Mouse (Mus musculus) spleen, adult 12 weeks (tissue): ENCODE results near the gene Arhgef17.
A peak's percentile ranks its signal among the peaks of the same experiment; 100 is the strongest.

Source experiments
- DNase-seq: peaks from one replicate; pipeline ENCODE4 v3.0.0; 2022; ENCODE audit warnings: low spot score

Gene Arhgef17

DNA sequence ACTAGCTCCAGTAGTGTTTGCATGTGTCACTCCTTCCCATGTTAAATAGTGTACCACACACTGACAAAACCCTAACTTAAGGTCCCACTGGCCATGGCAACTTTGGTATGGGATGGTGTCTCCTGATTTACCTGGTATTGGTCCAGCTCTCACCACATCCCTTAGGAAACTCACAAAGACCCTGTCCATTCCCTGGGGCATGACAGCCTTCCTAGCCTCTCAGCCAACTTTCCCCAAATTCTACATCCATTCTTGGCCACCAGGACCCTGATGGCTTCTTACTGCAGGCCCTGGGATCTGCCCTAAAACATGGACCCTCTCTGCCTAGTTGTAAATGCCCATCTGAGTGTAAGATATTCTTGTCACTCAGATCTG is 86.9 kb downstream of the Arhgef17 start:
- DNase-seq: no peak

- peak; percentile 64 for DNase-seq
These were observed 87.4 kb downstream of the Arhgef17 start for GRCm38 (mm10) chr7:100844385-100845025.

DNA sequence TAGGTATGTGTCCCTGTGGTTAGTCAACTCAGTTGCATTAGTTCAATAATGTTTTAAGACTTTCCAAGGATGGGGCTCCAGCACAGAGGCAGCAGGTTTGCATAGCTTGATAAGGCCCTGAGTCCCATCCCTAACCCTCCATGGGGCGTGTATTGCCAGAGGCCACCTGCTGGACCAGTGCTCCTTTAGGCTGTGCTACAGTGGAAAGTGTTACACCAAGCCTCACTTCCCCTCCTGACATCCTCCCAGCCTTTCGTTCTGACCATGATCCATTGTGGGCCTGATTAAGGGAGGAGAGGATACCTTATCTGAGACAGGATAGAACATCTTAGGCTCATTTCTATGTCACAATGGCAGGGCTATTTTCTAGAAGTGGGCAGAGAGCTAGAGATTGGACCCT is 88.0 kb downstream of the Arhgef17 start:
- DNase-seq: peak; percentile 54

DNA sequence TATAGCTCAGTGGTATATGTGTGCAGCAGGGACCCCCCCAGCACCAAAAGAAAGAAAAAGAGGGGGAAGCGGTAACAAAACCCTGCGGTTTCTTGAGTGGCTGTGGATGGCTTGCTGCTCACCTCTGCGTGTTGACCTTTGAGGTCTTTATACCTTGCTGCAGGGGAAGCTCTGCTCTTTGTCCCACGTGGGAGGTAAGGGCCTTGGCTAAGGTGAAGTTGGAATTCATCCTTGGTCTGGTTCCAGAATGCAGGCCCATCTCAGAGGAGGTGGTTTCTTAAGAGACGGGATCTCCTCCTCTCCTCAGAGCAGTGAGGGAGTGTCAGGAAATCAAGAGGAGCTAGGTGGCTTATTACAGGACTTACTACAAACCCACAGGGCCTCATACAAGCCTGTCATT is 89.7 kb downstream of the Arhgef17 start:
- DNase-seq: no peak

DNA sequence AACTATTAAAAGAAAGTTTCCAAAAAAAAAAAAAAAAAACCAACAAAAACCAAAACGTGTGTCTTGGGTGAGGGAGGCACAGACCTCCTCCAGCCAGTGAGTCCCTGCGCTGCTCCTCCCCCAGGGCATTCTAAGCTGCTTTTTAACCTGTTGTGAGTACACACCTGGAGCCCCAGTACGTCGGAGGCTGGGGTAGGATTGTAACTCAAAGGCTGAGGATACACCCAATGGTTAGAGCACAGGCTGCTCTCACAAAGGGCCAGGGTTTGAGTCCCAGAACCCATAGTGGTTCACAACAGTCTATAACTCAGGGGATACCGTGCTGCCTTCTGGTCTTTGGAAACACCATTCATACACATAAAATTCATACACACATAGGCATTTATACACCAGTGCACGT is 90.3 kb downstream of the Arhgef17 start:
- no peak for DNase-seq

DNA sequence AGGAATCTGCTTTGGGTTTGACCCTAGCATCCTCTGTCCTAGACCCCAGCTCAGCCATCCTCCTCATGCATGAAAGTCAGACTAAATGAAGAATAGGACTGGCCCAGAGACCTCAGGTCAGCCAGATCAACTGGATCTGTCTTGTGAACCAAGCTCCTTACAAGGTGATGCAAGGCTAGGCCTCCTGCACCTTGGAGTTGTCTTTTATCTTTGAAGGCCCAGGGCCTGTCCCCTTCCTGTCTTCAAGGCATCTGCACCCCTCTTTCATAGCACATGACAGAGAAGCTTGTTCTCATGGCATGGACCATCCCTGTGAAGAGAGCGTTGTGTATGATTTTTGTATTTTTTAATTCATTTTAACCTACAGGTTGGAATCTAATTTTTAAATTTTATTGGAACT is 91.0 kb downstream of the Arhgef17 start:
- DNase-seq: no peak

DNA sequence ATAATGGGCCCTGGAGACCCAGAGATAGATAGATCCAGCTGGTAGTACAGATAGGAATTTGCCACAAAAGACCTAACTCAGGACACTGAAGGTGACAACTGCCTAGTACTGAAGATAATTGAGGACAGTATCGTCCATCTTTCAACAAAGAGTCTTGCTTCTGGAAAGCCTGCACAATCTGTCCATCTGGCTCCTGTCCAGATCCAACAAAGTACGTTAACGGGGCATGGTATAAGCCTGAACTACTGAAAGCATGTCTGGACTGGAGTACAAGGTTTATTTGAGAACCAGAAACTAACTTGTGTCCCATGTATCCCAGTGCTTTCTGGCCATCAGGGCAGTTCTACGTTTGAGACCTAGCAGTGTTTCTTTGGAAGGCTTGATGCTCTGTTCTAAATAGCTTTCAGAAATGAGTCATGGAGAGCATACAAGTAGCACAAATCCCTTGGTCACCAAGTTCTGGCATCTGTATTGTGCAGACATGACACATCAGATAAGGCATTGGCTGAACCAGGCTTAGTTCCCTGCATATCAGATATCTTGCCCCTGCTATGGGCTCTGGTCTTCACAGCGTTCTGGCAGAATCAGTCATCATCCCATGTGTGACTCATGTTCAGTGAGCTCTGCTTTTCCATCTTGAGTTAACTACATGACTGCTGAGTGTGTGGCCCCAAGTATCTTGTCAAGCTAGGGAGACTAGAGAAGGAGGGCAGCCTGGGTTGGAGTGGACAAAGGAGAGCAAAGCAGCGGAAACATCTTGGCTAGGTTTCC is 92.1 kb downstream of the Arhgef17 start:
- DNase-seq: no peak

GRCm38 (mm10) chr7:100837701-100838100 is 94.2 kb downstream of the Arhgef17 start:
- no peak for DNase-seq

GRCm38 (mm10) chr7:100836657-100837056 is 95.2 kb downstream of the Arhgef17 start:
- no peak for DNase-seq

DNA sequence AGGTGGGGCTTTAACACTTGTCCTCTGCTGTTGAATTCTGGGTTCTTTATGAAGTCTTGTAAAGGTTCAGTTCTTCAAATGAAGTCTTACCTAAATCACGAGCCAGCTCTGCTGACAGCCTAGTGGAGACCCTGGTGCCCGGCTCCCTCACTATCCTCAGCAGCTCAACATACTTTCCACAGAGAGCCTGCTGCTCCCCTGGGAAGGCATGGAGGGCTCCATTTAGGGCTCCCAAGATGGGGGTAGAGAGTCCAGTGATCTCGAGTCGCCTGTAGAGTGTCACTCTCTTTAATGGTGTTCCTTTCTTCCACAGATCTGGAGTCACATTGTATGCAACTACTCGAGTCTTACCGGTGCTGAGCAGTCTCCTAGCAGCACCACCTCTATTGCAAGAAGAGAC is 96.2 kb downstream of the Arhgef17 start:
- no peak for DNase-seq

- no peak for DNase-seq
These were observed 96.7 kb downstream of the Arhgef17 start for GRCm38 (mm10) chr7:100835168-100835567.

- no peak for DNase-seq
These were observed 98.0 kb downstream of the Arhgef17 start for GRCm38 (mm10) chr7:100833859-100834258.

DNA sequence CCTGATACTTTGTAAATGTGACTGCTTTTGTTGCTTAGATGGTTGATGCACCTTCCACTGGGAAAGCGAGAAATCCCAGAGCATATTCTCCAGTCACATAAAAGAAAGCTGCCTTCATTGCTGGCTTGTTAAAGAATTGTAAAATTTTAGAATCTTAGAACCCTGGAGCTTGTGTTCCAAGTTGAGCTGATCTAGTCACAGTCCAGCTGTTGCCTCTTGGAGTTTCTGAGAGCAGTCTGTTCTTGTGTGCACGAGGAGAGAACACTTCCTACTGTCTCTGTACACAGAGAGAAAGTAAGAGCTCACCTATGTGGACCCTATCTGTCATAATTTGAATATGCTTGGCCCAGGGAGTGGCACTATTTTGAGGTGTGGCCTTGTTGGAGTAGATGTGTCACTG is 103.4 kb downstream of the Arhgef17 start:
- DNase-seq: no peak

DNA sequence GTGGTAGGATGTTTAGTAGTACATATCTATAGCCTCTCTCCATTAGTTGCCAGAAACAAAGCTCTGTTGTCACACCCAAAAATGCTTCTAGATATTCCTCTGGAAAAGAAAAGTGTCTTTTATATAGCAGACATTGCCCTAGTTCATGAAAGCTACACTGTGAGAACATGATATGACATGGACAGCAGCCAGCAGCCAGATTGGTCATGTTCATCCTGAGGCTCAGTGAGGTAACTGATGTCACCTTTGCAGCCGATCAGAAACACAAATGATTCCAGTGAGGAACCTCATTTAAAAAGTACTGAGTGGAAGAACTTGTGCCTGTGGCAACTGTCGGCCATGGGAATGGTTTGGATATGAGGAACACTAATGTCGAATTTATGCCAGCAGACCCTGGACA is 107.2 kb downstream of the Arhgef17 start:
- no peak for DNase-seq
